Mouse (Mus musculus) small intestine, adult 2 months (tissue): ENCODE results near the gene D16Ertd472e. TPM values are rescaled to one million over a fixed set of nuclear protein-coding genes. Genes with fewer than 3 reads are reported as not detected.

Experiments
- H3K27ac ChIP-seq: fragments of 200-500 bp; 2 replicates; pipeline ENCODE4 v1.5.1; 2012; ENCODE audit warnings: low read depth, low read length, control low read depth, inconsistent platforms; ENCODE audit not compliant: insufficient read depth
- H3K27me3 ChIP-seq: fragments of 200-500 bp; 2 replicates; pipeline ENCODE4 v1.6.1; 2012; ENCODE audit warnings: mild to moderate bottlenecking, moderate library complexity, low read length, inconsistent platforms; ENCODE audit not compliant: control insufficient read depth, insufficient read depth
- H3K36me3 ChIP-seq: fragments of 200-500 bp; 2 replicates; pipeline ENCODE4 v1.6.1; 2012; ENCODE audit warnings: mild to moderate bottlenecking, low read length, control low read depth, inconsistent platforms; ENCODE audit not compliant: control insufficient read depth, insufficient read depth
- H3K4me1 ChIP-seq: fragments of 200-500 bp; 2 replicates; pipeline ENCODE4 v1.6.1; 2012; ENCODE audit warnings: low read length, inconsistent platforms, mixed read lengths; ENCODE audit not compliant: control insufficient read depth, insufficient read depth, insufficient read length
- H3K4me3 ChIP-seq: fragments of 200-500 bp; 2 replicates; pipeline ENCODE4 v1.5.1; 2012; ENCODE audit warnings: low read depth, mild to moderate bottlenecking, control low read depth, inconsistent platforms, low read length, moderate library complexity
- CTCF ChIP-seq: fragments of 200-500 bp; IDR thresholded peaks from 2 replicates; pipeline ENCODE4 v1.5.1; 2012; ENCODE audit warnings: low read depth, mild to moderate bottlenecking, control low read depth, inconsistent platforms, low read length, moderate library complexity, mixed read lengths; ENCODE audit not compliant: insufficient replicate concordance, insufficient read length; ENCODE audit errors: extremely low read depth
- POLR2A ChIP-seq: fragments of 200-500 bp; IDR thresholded peaks from 2 replicates; pipeline ENCODE4 v1.6.1; 2012; ENCODE audit warnings: low read depth, mild to moderate bottlenecking, control low read depth, inconsistent platforms, low read length, moderate library complexity
- WGBS: fragments of 180-500 bp; shearing (Covaris S2); methylation state at CpG from one replicate; pipeline ENCODE4 v1.1.7; 2018; 5-methylcytosine and 5-hydroxymethylcytosine counted together
- polyA plus RNA-seq: library from polyadenylated mRNA; depleted of rRNA; stranded (reverse); fragments of >200 nt; gene quantifications from 2 replicates; pipeline ENCODE4 v1.2.3, GENCODE M21; 2012; rRNA removed

D16Ertd472e gene
- polyA plus RNA-seq, 1 experiment: 2.3 TPM

DNA sequence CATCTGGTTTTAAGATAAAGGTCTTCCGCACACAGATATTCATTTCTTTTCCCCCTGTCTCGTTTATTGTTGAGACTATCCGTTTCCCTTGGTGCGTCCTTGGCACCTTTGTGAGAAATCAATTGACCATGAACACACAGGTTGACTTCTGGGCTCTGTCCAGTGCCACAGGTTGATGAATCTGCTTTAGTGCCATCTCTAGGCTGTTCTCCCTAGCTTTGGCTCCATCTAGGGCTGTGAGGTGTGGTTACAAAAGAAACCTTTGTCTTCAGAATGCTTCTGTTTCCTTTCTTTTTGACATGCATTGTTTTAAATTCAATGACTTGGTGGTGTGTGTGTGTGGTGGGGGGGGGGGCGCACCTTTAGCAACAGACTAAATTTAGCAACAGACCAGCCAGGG is 85.7 kb downstream of the D16Ertd472e start:
- 54% methylated on average over 5 of the region's 5 CpGs for WGBS
- Histone ChIP-seq H3K4me1 (no peaks in the 10 kb centered on the region), H3K36me3 (no peaks in the 10 kb centered on the region), H3K27ac (no peak overlapping the region), H3K27me3 (no peaks in the 10 kb centered on the region), H3K4me3 (no peak overlapping the region)
- no peak for TF ChIP-seq POLR2A
- no peak for TF ChIP-seq CTCF

Other genes with a start within 250 kb of the D16Ertd472e start
- 0.39 and 0.72 TPM in 2 replicates for gene Btg3, start 199.5 kb downstream of the D16Ertd472e start, polyA plus RNA-seq